Mouse (Mus musculus): ENCODE measurements around the gene Plekhb1. TPM values are rescaled to one million over a fixed set of nuclear protein-coding genes. Genes with fewer than 3 reads are reported as not detected.

Plekhb1 gene
- total and polyA plus RNA-seq, 3 experiments = 0.12 to 0.40 TPM; not detected in 1

- no peak for DNase-seq (ENCODE audit: low read depth, low spot score)
- no peak overlapping the region for H3K27ac ChIP-seq (ENCODE audit: control insufficient read depth, low read depth, low read length)
- no peaks in the 10 kb centered on the region for H3K36me3 ChIP-seq (ENCODE audit: control insufficient read depth in 1 of 2, insufficient read depth in 2 of 2, low read length in 2 of 2)
- H3K9ac ChIP-seq (ENCODE audit: control insufficient read depth, low read depth, low read length, poor library complexity, severe bottlenecking) = no peak overlapping the region
- H3K4me1 ChIP-seq (ENCODE audit: control insufficient read depth in 1 of 2, insufficient read depth in 2 of 2, low read length in 2 of 2) = peaks cover 0 to 12% of the 10 kb centered on the region in 2 experiments; a peak in 2 of 4 replicates
- no peaks in the 10 kb centered on the region for H3K9me3 ChIP-seq (replicated peaks; ENCODE audit: insufficient read depth, low read length)
- no peak overlapping the region for H3K4me3 ChIP-seq (ENCODE audit: control insufficient read depth in 1 of 2, insufficient read depth in 1 of 2, low read depth in 2 of 2, low read length in 2 of 2)
- TF ChIP-seq RCOR1 (IDR thresholded peaks at IDR 0.05; ENCODE audit: low read depth, low read length) (no peak), POLR2AphosphoS5 (IDR thresholded peaks at IDR 0.05; ENCODE audit: borderline replicate concordance, low read depth, low read length) (no peak), CTCF (IDR thresholded peaks at IDR 0.05 in 2 of 3, conservative IDR thresholded peaks at IDR 0.05 in 1 of 3; ENCODE audit: control insufficient read depth in 1 of 3, insufficient read depth in 1 of 3, low read depth in 2 of 3, low read length in 3 of 3, poor library complexity in 1 of 3, severe bottlenecking in 1 of 3) (no peak), SIN3A (IDR thresholded peaks at IDR 0.05; ENCODE audit: low read length) (no peak), MAFK (IDR thresholded peaks at IDR 0.05; ENCODE audit: borderline replicate concordance, low read depth, low read length) (no peak), JUND (IDR thresholded peaks at IDR 0.05; ENCODE audit: low read depth, low read length) (no peak), ETS1 (IDR thresholded peaks at IDR 0.05; ENCODE audit: low read depth, low read length) (no peak), TAL1 (IDR thresholded peaks at IDR 0.05; ENCODE audit: low read length) (no peak)
- H3K27me3 ChIP-seq (ENCODE audit: control insufficient read depth in 1 of 2, insufficient read depth in 2 of 2, low read length in 2 of 2) = peaks cover 0 to 2% of the 10 kb centered on the region in 2 experiments; a peak in 2 of 4 replicates
- no peaks in the 10 kb centered on the region for H3K79me2 ChIP-seq (ENCODE audit: control insufficient read depth, insufficient read depth, low read length, poor library complexity)
These were observed 12.7 kb upstream of the Plekhb1 start for GRCm38 (mm10) chr7:100674941-100675340.

- H3K9me3 ChIP-seq (replicated peaks; ENCODE audit: insufficient read depth, low read length) = no peaks in the 10 kb centered on the region
- TF ChIP-seq RAD21 (IDR thresholded peaks at IDR 0.05; ENCODE audit: low read depth, low read length) = no peak
- no peak for TF ChIP-seq GATA1 (IDR thresholded peaks at IDR 0.05; ENCODE audit: low read depth, low read length)
- no peak for TF ChIP-seq ZMIZ1 (IDR thresholded peaks at IDR 0.05; ENCODE audit: low read depth, low read length)
- TF ChIP-seq NELFE (IDR thresholded peaks at IDR 0.05; ENCODE audit: low read depth, low read length) = no peak
- TF ChIP-seq MYC (IDR thresholded peaks at IDR 0.05; ENCODE audit: low read depth, low read length) = no peak
- no peak for TF ChIP-seq TAL1 (IDR thresholded peaks at IDR 0.05; ENCODE audit: low read length)
- no peak for TF ChIP-seq KAT2A (conservative IDR thresholded peaks at IDR 0.05; ENCODE audit: low read depth, low read length)
- H3K36me3 ChIP-seq (ENCODE audit: control insufficient read depth in 1 of 2, insufficient read depth in 2 of 2, low read length in 2 of 2) = no peaks in the 10 kb centered on the region
- no peak overlapping the region for H3K4me3 ChIP-seq (ENCODE audit: control insufficient read depth in 1 of 2, insufficient read depth in 1 of 2, low read depth in 2 of 2, low read length in 2 of 2)
- 0 out of 4 replicates have a peak, but pooled peaks cover 0 to 2% of the 10 kb centered on the region in 2 experiments for H3K4me1 ChIP-seq (ENCODE audit: control insufficient read depth in 1 of 2, insufficient read depth in 2 of 2, low read length in 2 of 2)
- H3K79me2 ChIP-seq (ENCODE audit: control insufficient read depth, insufficient read depth, low read length, poor library complexity) = no peaks in the 10 kb centered on the region
- peaks cover 0 to 2% of the 10 kb centered on the region in 2 experiments; a peak in 2 of 4 replicates for H3K27me3 ChIP-seq (ENCODE audit: control insufficient read depth in 1 of 2, insufficient read depth in 2 of 2, low read length in 2 of 2)
- H3K9ac ChIP-seq (ENCODE audit: control insufficient read depth, low read depth, low read length, poor library complexity, severe bottlenecking) = no peak overlapping the region
- no peak for DNase-seq (ENCODE audit: low read depth, low spot score)
- H3K27ac ChIP-seq (ENCODE audit: control insufficient read depth, low read depth, low read length) = no peak overlapping the region
These were observed 11.2 kb upstream of the Plekhb1 start for GRCm38 (mm10) chr7:100673452-100673851.

- Histone ChIP-seq H3K27me3 (ENCODE audit: control insufficient read depth in 1 of 2, insufficient read depth in 2 of 2, low read length in 2 of 2) (peaks cover 0 to 2% of the 10 kb centered on the region in 2 experiments; a peak in 2 of 4 replicates), H3K27ac (ENCODE audit: control insufficient read depth, low read depth, low read length) (no peak overlapping the region), H3K4me3 (ENCODE audit: control insufficient read depth in 1 of 2, insufficient read depth in 1 of 2, low read depth in 2 of 2, low read length in 2 of 2) (no peak overlapping the region), H3K9ac (ENCODE audit: control insufficient read depth, low read depth, low read length, poor library complexity, severe bottlenecking) (no peak overlapping the region), H3K4me1 (ENCODE audit: control insufficient read depth in 1 of 2, insufficient read depth in 2 of 2, low read length in 2 of 2) (no peaks in the 10 kb centered on the region), H3K79me2 (ENCODE audit: control insufficient read depth, insufficient read depth, low read length, poor library complexity) (no peaks in the 10 kb centered on the region), H3K9me3 (replicated peaks; ENCODE audit: insufficient read depth, low read length) (no peaks in the 10 kb centered on the region), H3K36me3 (ENCODE audit: control insufficient read depth in 1 of 2, insufficient read depth in 2 of 2, low read length in 2 of 2) (no peaks in the 10 kb centered on the region)
- no peak for DNase-seq (ENCODE audit: low read depth, low spot score)
- TF ChIP-seq CHD1 (IDR thresholded peaks at IDR 0.05; ENCODE audit: low read depth, low read length) (no peak), MYC (IDR thresholded peaks at IDR 0.05; ENCODE audit: low read depth, low read length) (no peak), SMC3 (IDR thresholded peaks at IDR 0.05; ENCODE audit: low read depth, low read length) (no peak), SIN3A (IDR thresholded peaks at IDR 0.05; ENCODE audit: low read length) (no peak), NELFE (IDR thresholded peaks at IDR 0.05; ENCODE audit: low read depth, low read length) (no peak), TAL1 (IDR thresholded peaks at IDR 0.05; ENCODE audit: low read length) (no peak), JUND (IDR thresholded peaks at IDR 0.05; ENCODE audit: low read depth, low read length) (no peak), EP300 (IDR thresholded peaks at IDR 0.05; ENCODE audit: low read depth in 1 of 2, low read length in 2 of 2) (no peak), ZNF384 (IDR thresholded peaks at IDR 0.05; ENCODE audit: low read depth, low read length) (no peak)
These were observed 8.4 kb upstream of the Plekhb1 start for GRCm38 (mm10) chr7:100670646-100671045.
